8 mouse cellular contexts compared by ENCODE assay signal in genomic region chr1:131525586-131526271, GRCm38 (mm10). TPM values are rescaled to one million over a fixed set of nuclear protein-coding genes. Genes with fewer than 3 reads are reported as not detected.
DNase-seq lines count a peak whose midpoint lies in the region; ATAC-seq and TF ChIP-seq lines count a peak whose summit lies in the region.

No protein-coding gene starts in this region.

- peak overlapping the region; percentile 95 for H3K4me2 ChIP-seq in embryonic facial prominence, embryonic 12.5 days (replicated peaks)
- H3K4me2 ChIP-seq in heart, embryonic 14.5 days (ENCODE audit: low read length), result peak overlapping the region; percentile 89
- peak overlapping the region; percentile 99 for H3K4me2 ChIP-seq in liver, postnatal 0 days (ENCODE audit: low read depth, low read length)

- peak overlapping the region; percentile 90 for H3K4me3 ChIP-seq in embryonic facial prominence, embryonic 12.5 days
- peak overlapping the region; percentile 80 to 94 for H3K4me3 ChIP-seq in heart, embryonic 14.5 days (ENCODE audit: control insufficient read depth in 1 of 2, insufficient read depth in 1 of 2, low read depth in 1 of 2, low read length in 2 of 2)
- peak overlapping the region; percentile 68 for H3K4me3 ChIP-seq in liver, postnatal 0 days (ENCODE audit: low read depth, low read length)

- H3K27me3 ChIP-seq in embryonic facial prominence, embryonic 12.5 days, result no peaks in the 10 kb centered on the region
- no peaks in the 10 kb centered on the region for H3K27me3 ChIP-seq in heart, embryonic 14.5 days (ENCODE audit: control insufficient read depth, insufficient read depth, low read length)
- H3K27me3 ChIP-seq in liver, postnatal 0 days (ENCODE audit: insufficient read depth, low read length), result no peaks in the 10 kb centered on the region

- no peak for ATAC-seq in embryonic facial prominence, embryonic 12.5 days (ENCODE audit: insufficient number of reproducible peaks, insufficient read depth, low FRiP score, low TSS enrichment)
- no peak for ATAC-seq in heart, embryonic 14.5 days (ENCODE audit: insufficient number of reproducible peaks, insufficient read depth, low FRiP score, low read depth)
- ATAC-seq in liver, postnatal 0 days, result no peak
- ATAC-seq in granulocyte monocyte progenitor cell, adult 5-6 weeks (replicated peaks; ENCODE audit: poor library complexity, severe bottlenecking), result no peak

- no peak for TF ChIP-seq EP300 in liver, postnatal 0 days (IDR thresholded peaks at IDR 0.05; ENCODE audit: low read depth)

- H3K4me1 ChIP-seq in embryonic facial prominence, embryonic 12.5 days, result peaks cover 53% of the 10 kb centered on the region
- H3K4me1 ChIP-seq in heart, embryonic 14.5 days (ENCODE audit: control insufficient read depth in 2 of 2, insufficient read depth in 2 of 2, low read length in 2 of 2), result peaks cover 10 to 52% of the 10 kb centered on the region in 2 experiments
- peaks cover 47% of the 10 kb centered on the region for H3K4me1 ChIP-seq in liver, postnatal 0 days (ENCODE audit: insufficient read depth)

- WGBS in embryonic facial prominence, embryonic 12.5 days, result 1% methylated on average over 41 of the region's 41 CpGs
- under 1% methylated on average over 40 of the region's 41 CpGs for WGBS in heart, embryonic 14.5 days
- WGBS in liver, postnatal 0 days (ENCODE audit: insufficient replicate concordance), result 1% methylated on average over 41 of the region's 41 CpGs

- TF ChIP-seq CTCF in liver, postnatal 0 days (IDR thresholded peaks at IDR 0.05; ENCODE audit: low read depth), result no peak

- peak overlapping the region; percentile 92 for H3K9ac ChIP-seq in embryonic facial prominence, embryonic 12.5 days
- H3K9ac ChIP-seq in heart, embryonic 14.5 days (ENCODE audit: low read length), result peak overlapping the region; percentile 85
- H3K9ac ChIP-seq in liver, postnatal 0 days (replicated peaks), result peak overlapping the region; percentile 75

- peak; percentile 38 for DNase-seq in CD4-positive helper T cell, adult 2 months (ENCODE audit: low read depth, low spot score)
- DNase-seq in adrenal gland, adult 2 months, result peak; percentile 68
- peak; percentile 46 to 64 for DNase-seq in kidney, postnatal 25 days
- peak; percentile 53 for DNase-seq in liver, postnatal 0 days
- DNase-seq in retina, embryonic 14.5 days (ENCODE audit: low spot score), result peak; percentile 60

- H3K27ac ChIP-seq in embryonic facial prominence, embryonic 12.5 days, result peak overlapping the region; percentile 97
- H3K27ac ChIP-seq in heart, embryonic 14.5 days (replicated peaks in 1 of 2; ENCODE audit: control insufficient read depth in 1 of 2, insufficient read depth in 1 of 2, low read depth in 2 of 2, low read length in 2 of 2), result peak overlapping the region; percentile 95 to 96
- peak overlapping the region; percentile 90 for H3K27ac ChIP-seq in liver, postnatal 0 days (ENCODE audit: low read depth)

- no peaks in the 10 kb centered on the region for H3K36me3 ChIP-seq in embryonic facial prominence, embryonic 12.5 days
- H3K36me3 ChIP-seq in heart, embryonic 14.5 days (ENCODE audit: control insufficient read depth, insufficient read depth, low read length), result no peaks in the 10 kb centered on the region
- 0 out of 2 replicates have a peak, but pooled peaks cover 3% of the 10 kb centered on the region for H3K36me3 ChIP-seq in liver, postnatal 0 days (replicated peaks; ENCODE audit: insufficient read depth, low read length)

- no peaks in the 10 kb centered on the region for H3K9me3 ChIP-seq in embryonic facial prominence, embryonic 12.5 days
- no peaks in the 10 kb centered on the region for H3K9me3 ChIP-seq in heart, embryonic 14.5 days (ENCODE audit: control insufficient read depth, low read length)
- no peaks in the 10 kb centered on the region for H3K9me3 ChIP-seq in liver, postnatal 0 days (ENCODE audit: low read length)

RNA-seq across cellular contexts. Expression of gene Srgap2, which starts 1.4 kb away (rescaled TPM):
- 10 to 100 TPM; 21.8 to 22.2 TPM for total RNA-seq in adrenal gland, adult 2 months (2021)
- polyA plus RNA-seq in adrenal gland, adult 2 months (2012; rRNA removed), result 13.9 and 15.2 TPM in 2 replicates
- polyA plus RNA-seq in embryonic facial prominence, embryonic 12.5 days (2016; fragmentation: Nextera tagmentation; extraction: Ambion mirVana), result 15.9 and 18.3 TPM in 2 replicates
- polyA plus RNA-seq in heart, embryonic 14.5 days (2014; fragmentation: Nextera tagmentation; extraction: Ambion mirVana), result 14.9 and 15.7 TPM in 2 replicates
- polyA plus RNA-seq in liver, postnatal 0 days (2015; fragmentation: Nextera tagmentation; extraction: Ambion mirVana), result 4.1 TPM in 2 replicates
- 36.0 and 61.0 TPM in 2 replicates for total RNA-seq in granulocyte monocyte progenitor cell, adult 5-6 weeks (2014; fragmentation: Nextera tagmentation)
- 14.3 and 16.5 TPM in 2 replicates for total RNA-seq in granulocyte monocyte progenitor cell, adult 5-6 weeks (2017)

RNA-seq across cellular contexts. Expression of gene Fam72a, which starts 2.0 kb away (rescaled TPM):
- total RNA-seq in adrenal gland, adult 2 months (2021), result under 1 TPM; 0.79 to 0.92 TPM
- polyA plus RNA-seq in adrenal gland, adult 2 months (2012; rRNA removed), result 0.07 and 0.16 TPM in 2 replicates
- polyA plus RNA-seq in embryonic facial prominence, embryonic 12.5 days (2016; fragmentation: Nextera tagmentation; extraction: Ambion mirVana), result 3.4 and 3.8 TPM in 2 replicates
- polyA plus RNA-seq in heart, embryonic 14.5 days (2014; fragmentation: Nextera tagmentation; extraction: Ambion mirVana), result 2.0 and 2.2 TPM in 2 replicates
- 1.2 and 1.5 TPM in 2 replicates for polyA plus RNA-seq in liver, postnatal 0 days (2015; fragmentation: Nextera tagmentation; extraction: Ambion mirVana)
- 3.0 and 8.1 TPM in 2 replicates for total RNA-seq in granulocyte monocyte progenitor cell, adult 5-6 weeks (2014; fragmentation: Nextera tagmentation)
- total RNA-seq in granulocyte monocyte progenitor cell, adult 5-6 weeks (2017), result 5.0 and 5.7 TPM in 2 replicates
